Mouse (Mus musculus): ENCODE data around the gene Cd209b. TPM values are rescaled to one million over a fixed set of nuclear protein-coding genes. Genes with fewer than 3 reads are reported as not detected.
A peak's percentile ranks its signal among the peaks of the same experiment; 100 is the strongest.

Cd209b gene
- under 1 TPM; 0.56 to 0.62 TPM for total RNA-seq (2021)
- long read RNA-seq, experiment 1, partial matches to known transcripts: 1 of 2 reads
- long read RNA-seq, experiment 1, other reads (novel, unspliced or antisense): 0 of 2 reads
- long read RNA-seq, experiment 2, partial matches to known transcripts: 0 of 1 reads
- long read RNA-seq, experiment 2, other reads (novel, unspliced or antisense): 0 of 1 reads

DNA sequence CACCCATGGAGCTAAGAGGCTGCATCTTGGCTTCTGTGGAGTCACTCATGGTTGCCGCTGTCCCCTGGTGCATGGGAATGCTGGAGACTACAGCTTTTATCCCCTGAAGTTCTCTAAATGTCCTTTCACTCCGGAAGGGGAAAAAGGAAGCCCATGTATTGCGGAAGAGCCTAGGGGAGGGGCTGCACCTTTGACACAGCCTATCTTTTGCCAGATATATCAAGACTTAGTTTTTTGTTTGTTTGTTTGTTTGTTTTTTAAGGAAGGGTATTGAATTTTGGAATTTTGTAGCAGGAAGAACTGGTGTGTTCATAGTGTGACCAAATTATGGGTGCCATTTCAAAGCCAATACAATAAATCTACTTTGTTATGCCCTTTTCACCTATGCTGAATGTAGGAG, at the start of gene Cd209b:
TSS of gene Cd209b (minus strand) at position 101 of the 400 bp plus-strand sequence.
- no peak for DNase-seq (ENCODE audit: low spot score in 2 of 2)

DNA sequence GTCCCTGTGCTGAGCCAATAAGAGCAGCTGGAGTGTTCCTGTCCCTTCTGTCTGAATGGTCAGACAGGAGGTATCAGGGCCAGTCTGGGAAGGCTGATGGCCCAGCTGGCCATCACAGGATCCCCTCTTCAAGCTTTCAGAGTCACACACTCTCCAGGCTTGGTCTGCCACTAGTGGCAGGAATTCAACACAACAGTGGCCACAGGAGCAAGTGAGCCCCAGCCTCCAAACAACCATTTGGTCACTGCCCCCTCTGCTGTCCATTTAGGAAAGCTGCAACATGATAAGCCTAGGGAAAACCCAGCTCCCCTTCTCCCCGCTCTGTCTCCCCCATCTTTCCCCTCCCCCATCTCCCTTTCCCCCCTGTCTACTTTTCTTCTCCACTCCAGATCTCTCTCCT, 29.4 kb upstream of the Cd209b start:
- peak in 1 of 2 experiments; percentile 11 for DNase-seq (ENCODE audit: low spot score in 2 of 2)

DNA sequence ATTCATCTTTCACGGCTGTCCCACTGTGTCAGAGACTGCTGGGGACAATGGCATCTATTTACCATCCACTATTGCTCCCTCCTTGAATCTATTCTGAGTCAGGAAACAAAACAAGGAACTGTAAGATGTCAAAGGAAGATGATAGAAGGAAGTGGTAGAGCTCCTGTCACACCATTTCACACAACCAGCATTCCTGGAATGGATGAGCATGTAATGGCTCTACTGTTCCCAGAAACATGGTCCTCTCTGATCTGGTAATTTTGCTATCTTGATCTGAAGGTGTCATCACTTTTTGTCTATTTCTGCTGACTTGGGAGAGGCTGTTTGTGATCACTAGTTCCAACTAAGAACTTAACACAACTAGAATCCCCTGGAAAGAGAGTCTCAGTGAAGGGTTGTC, 28.0 kb upstream of the Cd209b start, which contains the start of gene Cd209c:
TSS of gene Cd209c (minus strand) at position 101 of the 400 bp plus-strand sequence.
- DNase-seq (ENCODE audit: low spot score in 2 of 2): no peak

DNA sequence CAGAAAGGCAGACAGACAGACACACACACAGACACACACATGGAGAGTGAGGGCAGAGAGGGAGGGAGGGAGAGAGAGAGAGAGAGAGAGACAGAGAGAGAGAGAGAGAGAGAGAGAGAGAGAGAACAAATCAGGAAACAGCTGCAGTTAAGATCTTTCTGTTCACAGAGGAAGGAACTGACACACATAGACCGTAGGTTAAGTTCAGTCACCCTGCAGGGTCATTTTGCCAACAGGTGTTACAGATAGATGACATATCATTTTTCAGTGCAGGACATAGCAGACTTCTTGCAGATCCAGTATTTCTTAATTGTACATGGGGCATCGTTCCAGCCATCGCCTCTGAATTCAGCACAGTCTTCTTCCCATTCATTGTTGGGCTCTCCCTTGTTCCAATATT, 13.4 kb upstream of the Cd209b start:
- DNase-seq (ENCODE audit: low spot score in 2 of 2): no peak

DNA sequence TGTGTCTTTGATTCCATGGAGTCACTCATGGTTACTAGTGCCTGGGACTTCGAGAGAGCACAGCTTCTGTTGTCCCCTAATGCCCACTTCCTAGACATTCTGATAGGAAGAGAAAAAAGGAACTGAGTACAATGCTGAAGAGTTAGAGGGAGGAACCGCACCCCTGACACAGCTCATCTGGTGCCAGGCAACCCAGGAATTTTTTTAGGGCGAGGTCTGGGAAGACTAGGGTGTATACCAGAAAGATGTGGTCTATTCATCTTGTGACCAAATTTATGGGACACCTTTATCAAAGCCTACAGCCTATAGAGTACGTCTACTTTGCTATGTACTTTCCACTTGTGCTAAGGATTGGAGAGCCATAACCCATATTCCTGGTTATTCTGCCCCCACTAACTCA, 48.2 kb downstream of the Cd209b start, which contains the start of gene Cd209d:
TSS of gene Cd209d (minus strand) at position 101 of the 400 bp plus-strand sequence.
- no peak for DNase-seq (ENCODE audit: low spot score in 2 of 2)

DNA sequence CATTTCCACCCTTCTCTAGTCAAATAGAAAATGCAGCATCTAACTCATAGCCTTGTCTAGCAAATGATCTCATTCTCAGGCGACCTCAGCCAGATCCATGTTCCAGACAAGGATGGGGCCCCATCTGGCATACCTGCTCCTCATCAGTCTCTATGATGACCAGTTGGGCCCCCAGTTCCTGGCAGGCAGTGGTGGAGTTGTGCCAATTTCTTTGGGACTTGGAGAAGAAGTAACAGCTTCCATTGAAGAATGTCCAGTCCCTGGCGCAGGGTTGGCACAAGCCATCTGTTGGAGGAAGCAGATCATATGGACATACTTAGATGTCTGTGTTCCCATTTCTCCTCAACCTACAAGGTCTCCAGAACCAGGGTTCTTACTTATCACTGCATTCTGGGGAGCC, 50.5 kb downstream of the Cd209b start:
- no peak for DNase-seq (ENCODE audit: low spot score in 2 of 2)

Other genes starting within 250 kb of the Cd209b start
- under 1 TPM; 0.67 to 0.86 TPM for gene Fcer2a, start 232.7 kb downstream of the Cd209b start, total RNA-seq (2021)
- under 1 TPM in 1 of 2 experiments, not detected in 1; 0.21 TPM for gene Clec4g, start 206.2 kb downstream of the Cd209b start, total RNA-seq (2021)
- gene Cd209a, start 177.9 kb downstream of the Cd209b start, total RNA-seq (2021): not detected
- not detected for gene Cd209e, start 72.5 kb downstream of the Cd209b start, total RNA-seq (2021)
- not detected for gene Cd209d, start 48.3 kb downstream of the Cd209b start, total RNA-seq (2021)
- gene Cd209c, start 27.9 kb upstream of the Cd209b start, total RNA-seq (2021): not detected
- gene Cd209f, start 179.0 kb upstream of the Cd209b start, total RNA-seq (2021): 1 to 10 TPM; 2.3 to 3.1 TPM
- gene Cd209g, start 207.3 kb upstream of the Cd209b start, total RNA-seq (2021): under 1 TPM in 1 of 2 experiments, not detected in 1; 0.13 TPM
- 10 to 100 TPM; 25.2 to 29.0 TPM for gene Evi5l, start 239.7 kb upstream of the Cd209b start, total RNA-seq (2021)

Data from gastrocnemius, postnatal 4 days (tissue).